Mouse (Mus musculus) kidney, adult 18-20 months (tissue): ENCODE measurements around the gene Slc16a10.

Experiments used
- DNase-seq: peaks from one replicate; pipeline ENCODE4 v3.0.0; 2021

Slc16a10 gene

GRCm38 (mm10) chr10:40141864-40142523, at the start of gene Slc16a10:
Slc16a10 (minus strand) TSS chr10:40142258.
- peak; percentile 96 for DNase-seq

- DNase-seq, result peak; percentile 7
Observed at GRCm38 (mm10) chr10:40191338-40191979, 49.4 kb upstream of the Slc16a10 start.

GRCm38 (mm10) chr10:40190871-40191270, 48.8 kb upstream of the Slc16a10 start:
- DNase-seq, result no peak

GRCm38 (mm10) chr10:40189689-40190088, 47.6 kb upstream of the Slc16a10 start:
- no peak for DNase-seq

GRCm38 (mm10) chr10:40188831-40189230, 46.8 kb upstream of the Slc16a10 start:
- DNase-seq, result no peak

- no peak for DNase-seq
Observed at GRCm38 (mm10) chr10:40185956-40186355, 43.9 kb upstream of the Slc16a10 start.

- no peak for DNase-seq
Observed at GRCm38 (mm10) chr10:40180011-40180410, 38.0 kb upstream of the Slc16a10 start.

- DNase-seq, result no peak
Observed at GRCm38 (mm10) chr10:40179142-40179541, 37.1 kb upstream of the Slc16a10 start.

GRCm38 (mm10) chr10:40177323-40177962, 35.4 kb upstream of the Slc16a10 start:
- peak; percentile 41 for DNase-seq

- no peak for DNase-seq
Observed at GRCm38 (mm10) chr10:40172136-40172535, 30.1 kb upstream of the Slc16a10 start.

- DNase-seq, result no peak
Observed at GRCm38 (mm10) chr10:40171211-40171610, 29.2 kb upstream of the Slc16a10 start.

- DNase-seq, result no peak
Observed at GRCm38 (mm10) chr10:40170141-40170558, 28.1 kb upstream of the Slc16a10 start.

- no peak for DNase-seq
Observed at GRCm38 (mm10) chr10:40169566-40169965, 27.5 kb upstream of the Slc16a10 start.

- no peak for DNase-seq
Observed at GRCm38 (mm10) chr10:40169088-40169487, 27.0 kb upstream of the Slc16a10 start.

- peak; percentile 31 for DNase-seq
Observed at GRCm38 (mm10) chr10:40164421-40165386, 22.6 kb upstream of the Slc16a10 start.

- DNase-seq, result peak; percentile 52
Observed at GRCm38 (mm10) chr10:40163914-40164313, 21.9 kb upstream of the Slc16a10 start.

- no peak for DNase-seq
Observed at GRCm38 (mm10) chr10:40163338-40163737, 21.3 kb upstream of the Slc16a10 start.

GRCm38 (mm10) chr10:40161701-40162255, 19.7 kb upstream of the Slc16a10 start:
- peak; percentile 81 for DNase-seq

GRCm38 (mm10) chr10:40161236-40161635, 19.2 kb upstream of the Slc16a10 start:
- no peak for DNase-seq

- no peak for DNase-seq
Observed at GRCm38 (mm10) chr10:40152550-40152857, 10.4 kb upstream of the Slc16a10 start.

GRCm38 (mm10) chr10:40151852-40152549, 9.9 kb upstream of the Slc16a10 start:
- DNase-seq, result no peak

GRCm38 (mm10) chr10:40149584-40150145, 7.6 kb upstream of the Slc16a10 start:
- DNase-seq, result no peak
